Mouse (Mus musculus): Measurements from ENCODE around the gene Il15.

Gene Il15

DNA sequence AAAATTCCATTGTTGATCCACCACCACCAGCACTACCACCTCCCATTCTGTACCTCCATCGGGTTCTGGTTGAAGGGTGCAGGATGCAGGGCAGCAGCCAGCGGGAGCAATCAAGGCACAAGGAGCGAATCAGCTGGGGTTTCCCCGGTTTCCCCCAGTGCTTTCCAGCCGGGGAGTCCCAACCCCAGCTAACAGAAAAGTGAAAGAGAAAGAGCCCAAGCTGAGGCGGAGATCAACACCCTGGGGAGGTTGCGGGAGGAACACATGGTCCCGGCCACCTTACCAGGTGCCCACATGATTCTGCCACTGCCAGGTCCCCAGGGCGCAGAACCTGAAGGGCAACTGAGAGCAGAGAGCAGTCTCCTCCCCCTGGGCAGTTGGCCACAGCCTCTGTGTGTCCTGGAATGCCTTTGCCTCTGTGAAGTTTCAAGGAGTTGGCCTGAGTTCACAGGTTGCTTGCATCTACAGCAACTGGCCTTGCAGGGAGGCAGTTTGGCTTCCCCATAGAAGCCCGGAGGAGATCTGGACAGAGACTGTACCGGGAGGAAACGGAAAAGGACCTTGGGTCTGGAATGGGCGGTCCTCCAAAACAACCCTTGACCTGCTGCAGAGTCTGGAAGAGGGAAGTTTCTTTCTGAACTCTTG, at the start of gene Il15:
TSS of gene Il15 (minus strand) at position 537 of the 645 bp plus-strand sequence.
- peak; percentile 59 for DNase-seq (ENCODE audit: low read depth, low spot score)

- no peak for DNase-seq (ENCODE audit: low read depth, low spot score)
Measured at GRCm38 (mm10) chr8:82444897-82445296, 41.9 kb upstream of the Il15 start.

DNA sequence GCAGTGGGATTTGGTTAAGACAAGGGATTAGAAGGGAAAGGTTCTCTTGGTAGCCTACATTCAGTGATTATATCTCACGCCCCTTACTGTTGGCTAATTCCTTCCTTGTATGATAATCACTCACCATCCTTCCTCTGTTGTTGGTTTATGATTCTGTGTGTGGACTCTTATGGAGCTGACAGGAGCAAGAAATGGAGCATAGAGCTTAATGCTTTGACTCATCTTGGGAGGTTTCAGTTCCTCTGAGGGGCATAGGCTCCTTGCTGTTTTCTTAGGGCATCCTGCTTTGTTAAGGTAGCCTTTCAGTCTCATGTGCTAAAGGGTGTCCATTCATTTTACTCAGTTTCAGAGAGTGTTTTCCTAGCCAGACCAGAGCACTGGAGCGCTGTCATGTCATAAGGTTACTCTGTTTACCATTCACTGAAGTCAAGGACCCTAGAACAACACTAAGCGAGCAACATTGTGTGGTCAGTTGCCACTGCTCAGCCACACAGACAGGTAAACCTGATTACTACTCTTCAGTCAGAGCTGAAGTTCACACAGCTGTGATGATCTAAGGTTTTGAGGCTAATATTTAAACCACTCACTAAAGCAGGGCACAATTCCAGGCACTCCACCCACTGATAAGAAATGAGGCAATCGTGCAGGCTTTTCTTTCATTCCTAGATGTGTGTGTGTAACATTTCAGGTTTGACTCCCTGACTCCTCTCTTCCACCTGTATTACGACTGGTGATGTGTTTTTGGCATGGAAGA, 13.7 kb upstream of the Il15 start:
- no peak for DNase-seq (ENCODE audit: low read depth, low spot score)

GRCm38 (mm10) chr8:82415485-82415884, 12.5 kb upstream of the Il15 start:
- DNase-seq (ENCODE audit: low read depth, low spot score) = no peak

GRCm38 (mm10) chr8:82410135-82410534, 7.1 kb upstream of the Il15 start:
- no peak for DNase-seq (ENCODE audit: low read depth, low spot score)

- no peak for DNase-seq (ENCODE audit: low read depth, low spot score)
Measured at GRCm38 (mm10) chr8:82407060-82407459, 4.0 kb upstream of the Il15 start.

GRCm38 (mm10) chr8:82404068-82404467, 1.0 kb upstream of the Il15 start:
- no peak for DNase-seq (ENCODE audit: low read depth, low spot score)

- DNase-seq (ENCODE audit: low read depth, low spot score) = peak; percentile 44
Measured at GRCm38 (mm10) chr8:82402261-82402685, 749 bp downstream of the Il15 start.

GRCm38 (mm10) chr8:82401490-82401889, 1.5 kb downstream of the Il15 start:
- DNase-seq (ENCODE audit: low read depth, low spot score) = no peak

GRCm38 (mm10) chr8:82401059-82401458, 2.0 kb downstream of the Il15 start:
- no peak for DNase-seq (ENCODE audit: low read depth, low spot score)

DNA sequence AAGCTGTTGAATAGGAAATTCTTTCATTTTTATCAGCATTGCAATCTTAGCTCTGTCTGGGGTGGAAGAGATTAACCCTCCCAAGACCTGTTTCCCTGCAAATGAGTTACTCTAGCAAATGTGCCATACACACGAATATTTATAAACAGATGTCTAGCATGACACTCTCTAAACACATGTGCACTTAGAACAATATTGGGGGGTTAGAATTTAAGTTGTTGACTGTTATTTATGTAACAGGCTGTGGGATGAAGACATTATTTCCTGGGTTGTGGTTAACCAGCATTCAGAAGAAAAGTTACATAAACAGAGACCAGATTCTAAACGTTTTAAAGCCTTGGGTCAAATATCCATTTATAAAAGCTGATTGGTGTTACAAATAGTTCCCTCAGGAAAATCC, 2.6 kb downstream of the Il15 start:
- DNase-seq (ENCODE audit: low read depth, low spot score) = no peak

GRCm38 (mm10) chr8:82398546-82398945, 4.5 kb downstream of the Il15 start:
- DNase-seq (ENCODE audit: low read depth, low spot score) = no peak

DNA sequence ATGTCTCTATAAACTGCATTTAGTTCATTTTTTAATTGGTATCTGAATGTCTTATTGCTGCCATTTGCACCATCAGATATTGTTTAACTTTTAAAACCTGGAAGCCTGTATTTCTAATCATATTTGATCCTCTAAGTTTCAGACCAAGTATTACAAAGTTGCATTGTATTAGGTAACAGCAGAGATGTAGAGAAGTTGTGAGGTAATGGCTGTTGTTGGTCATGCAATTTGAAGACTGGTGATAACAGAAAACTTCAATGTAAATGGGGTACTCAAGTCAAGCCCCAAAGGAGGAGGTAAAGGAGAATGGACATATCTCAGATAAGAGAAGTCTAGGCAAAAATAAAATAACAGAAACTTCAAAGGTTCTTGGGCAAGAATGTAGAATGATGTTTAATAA, 11.8 kb downstream of the Il15 start:
- no peak for DNase-seq (ENCODE audit: low read depth, low spot score)

GRCm38 (mm10) chr8:82388356-82388902, 14.6 kb downstream of the Il15 start:
- DNase-seq (ENCODE audit: low read depth, low spot score) = no peak

GRCm38 (mm10) chr8:82387614-82388013, 15.4 kb downstream of the Il15 start:
- DNase-seq (ENCODE audit: low read depth, low spot score) = no peak

DNA sequence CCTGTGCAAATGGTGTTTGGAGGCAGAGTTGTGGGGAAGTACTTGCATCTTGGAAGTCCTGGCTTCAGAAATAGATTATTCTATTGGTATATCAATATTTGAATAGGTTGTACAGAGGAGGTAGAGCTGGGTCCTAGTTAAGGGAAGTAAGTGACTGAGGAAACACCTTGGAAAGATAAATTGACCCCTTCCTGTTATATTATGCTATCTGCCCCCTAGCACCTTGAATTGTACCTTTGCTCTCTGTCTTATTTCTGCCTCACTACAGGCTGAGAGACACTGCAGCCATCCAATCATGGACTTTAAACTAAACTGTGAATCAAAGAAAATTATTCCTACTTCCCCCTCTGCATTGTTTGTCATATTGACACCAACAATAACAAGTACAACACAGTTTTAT, 17.2 kb downstream of the Il15 start:
- no peak for DNase-seq (ENCODE audit: low read depth, low spot score)

- DNase-seq (ENCODE audit: low read depth, low spot score) = no peak
Measured at GRCm38 (mm10) chr8:82384458-82385234, 18.4 kb downstream of the Il15 start.

DNA sequence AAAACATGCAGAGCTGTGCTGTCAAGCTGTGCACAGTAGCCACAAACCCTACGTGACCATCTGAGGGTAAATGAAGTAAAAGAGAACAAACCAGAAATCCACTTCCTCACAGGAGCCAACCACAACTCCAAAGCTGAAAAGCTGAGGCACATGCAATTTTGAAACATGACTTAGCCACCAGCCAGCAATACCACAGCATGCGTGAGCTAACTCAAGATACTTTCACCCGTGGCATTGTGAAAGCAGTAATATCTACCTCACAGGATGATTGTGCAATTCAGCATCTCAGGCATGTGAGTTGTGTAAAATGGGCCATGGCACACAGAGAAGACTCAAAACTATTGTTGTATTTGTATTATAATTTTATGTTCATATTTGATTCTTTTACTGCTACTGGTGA, 19.7 kb downstream of the Il15 start:
- DNase-seq (ENCODE audit: low read depth, low spot score) = no peak

DNA sequence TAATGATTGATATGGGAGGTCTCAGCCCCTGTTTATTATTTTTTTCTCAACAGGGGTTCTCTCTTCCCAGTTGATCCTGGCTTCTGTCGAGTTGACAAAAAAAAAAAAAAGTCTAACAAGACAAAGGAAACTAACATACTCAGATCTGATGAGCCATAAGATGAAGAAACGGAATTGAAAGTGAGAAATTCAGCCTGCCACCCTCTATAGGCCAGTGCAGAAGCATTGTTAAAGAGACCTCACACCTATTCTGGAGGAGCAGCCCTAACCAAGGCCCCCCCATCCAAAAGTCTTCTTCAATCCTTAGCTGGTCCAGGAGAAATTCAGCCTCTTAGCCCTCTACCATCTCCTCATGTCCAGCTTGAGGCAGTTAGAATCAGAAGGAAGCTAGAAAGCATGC, 20.7 kb downstream of the Il15 start:
- no peak for DNase-seq (ENCODE audit: low read depth, low spot score)

DNA sequence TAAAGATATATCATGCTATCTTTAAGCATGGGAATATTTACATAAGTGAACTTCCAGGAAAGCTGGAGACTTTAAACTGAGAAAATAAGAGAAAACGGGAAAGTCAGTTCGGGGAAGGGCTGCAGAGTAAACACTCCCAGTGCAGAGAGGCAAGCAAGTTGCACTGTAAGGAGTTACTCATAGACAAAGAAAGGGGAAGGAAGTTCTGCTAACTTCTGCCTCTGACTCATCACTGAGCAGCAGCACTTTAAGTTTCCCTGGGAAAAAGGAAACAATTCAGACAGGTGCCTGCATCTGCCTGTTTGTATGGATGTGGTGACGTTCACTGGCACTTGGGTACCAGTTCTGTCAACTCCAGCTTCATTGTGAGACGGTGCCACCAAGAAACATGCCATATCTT, 28.6 kb downstream of the Il15 start:
- DNase-seq (ENCODE audit: low read depth, low spot score) = no peak

GRCm38 (mm10) chr8:82372846-82373245, 30.2 kb downstream of the Il15 start:
- no peak for DNase-seq (ENCODE audit: low read depth, low spot score)

DNA sequence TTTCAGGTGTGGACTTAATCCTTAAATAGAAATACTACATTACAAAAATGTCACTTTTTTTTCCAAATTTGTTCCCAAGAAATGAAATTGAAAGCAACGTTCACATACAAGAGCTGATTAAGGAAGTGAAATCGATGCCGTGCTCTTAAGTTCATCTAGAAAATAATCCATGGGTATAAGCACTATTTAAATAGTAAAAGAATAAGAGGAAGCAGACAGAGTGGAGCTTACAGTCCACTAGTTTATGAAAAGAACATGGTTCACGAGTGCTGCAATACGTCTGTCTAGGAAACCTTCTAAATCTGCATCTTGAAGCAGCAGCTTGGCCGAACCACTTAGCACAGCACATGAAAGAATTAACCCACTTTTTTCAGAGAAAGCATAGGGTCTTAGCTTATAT, 32.4 kb downstream of the Il15 start:
- no peak for DNase-seq (ENCODE audit: low read depth, low spot score)
